ENCODE assay signal across 25 mouse cellular contexts in the genomic region with DNA sequence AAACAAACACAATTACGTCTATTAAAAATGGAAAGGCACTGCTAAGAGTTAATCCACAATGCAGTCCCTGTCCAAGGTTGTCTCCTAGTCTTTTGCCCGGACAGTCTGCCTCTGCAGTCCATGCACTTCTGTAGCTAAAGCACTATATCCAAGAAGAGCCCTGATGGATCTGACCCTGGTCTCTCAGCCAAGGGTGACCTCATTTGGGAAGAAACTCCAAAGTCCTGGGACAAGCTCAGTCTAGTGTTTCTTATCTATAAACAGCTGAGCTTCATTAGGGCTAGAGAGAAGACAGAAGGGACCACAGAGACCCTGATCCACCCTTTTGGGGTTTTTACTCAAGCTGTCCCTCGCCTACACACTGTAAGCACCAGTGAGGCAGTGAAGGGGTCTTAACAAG. TPM values are rescaled to one million over a fixed set of nuclear protein-coding genes. Genes with fewer than 3 reads are reported as not detected.
DNase-seq lines count a peak whose midpoint lies in the region; ATAC-seq and TF ChIP-seq lines count a peak whose summit lies in the region.
"Had no signal": no experiment of that assay in that cellular context is flagged by ENCODE, and none has a peak within 500 bp of the region (broad histone marks: within the 10 kb centered on the region; RNA-seq: fewer than 3 reads in every experiment).

No protein-coding gene starts in this region.

- H3K27ac ChIP-seq in heart, embryonic 10.5 days = no peak overlapping the region
- H3K27ac ChIP-seq in bone marrow macrophage, adult 2 months (ENCODE audit: insufficient read depth, low read depth, low read length) = peak overlapping the region; percentile 94
- no peak overlapping the region for H3K27ac ChIP-seq in forebrain, embryonic 15.5 days (replicated peaks)
- H3K27ac ChIP-seq: forebrain, embryonic 10.5 days; hindbrain, embryonic 12.5 days; left cerebral cortex, adult 2 months; limb, embryonic 10.5 days; midbrain, embryonic 13.5 days had no signal

- intact Hi-C loops in heart, postnatal 14 days (cut with DNase I) = no loop called here

- no peak overlapping the region for H3K9ac ChIP-seq in forebrain, embryonic 15.5 days (replicated peaks)
- H3K9ac ChIP-seq: hindbrain, embryonic 12.5 days; midbrain, embryonic 13.5 days had no signal

- peak; percentile 77 to 82 for DNase-seq in heart, adult 18-20 months
- no peak for DNase-seq in heart, embryonic 10.5 days (ENCODE audit: low spot score)
- DNase-seq in gastrocnemius, postnatal 10 days = peak; percentile 9
- peak; percentile 55 to 73 for DNase-seq in heart, postnatal 14 days
- DNase-seq in left cerebral cortex, adult 11 months (ENCODE audit: low spot score) = no peak
- DNase-seq in frontal cortex, postnatal 14 days (ENCODE audit: low spot score in 2 of 2) = no peak
- DNase-seq: adrenal gland, adult 8-10 months; B cell, adult 2 months; cerebellum, adult 18-20 months; cerebellum, postnatal 36 days; kidney, adult 18-20 months; kidney, postnatal 25 days; lung, adult 2 months; thymus, postnatal 4 days had no signal

- ATAC-seq in forebrain, embryonic 15.5 days (replicated peaks) = no peak
- ATAC-seq: midbrain, embryonic 13.5 days had no signal

- no peak for TF ChIP-seq CTCF in bone marrow macrophage, adult 2 months (IDR thresholded peaks at IDR 0.05; ENCODE audit: low read depth, low read length)

- H3K27me3 ChIP-seq in heart, embryonic 10.5 days (ENCODE audit: insufficient read depth, poor library complexity, severe bottlenecking) = no peaks in the 10 kb centered on the region
- no peaks in the 10 kb centered on the region for H3K27me3 ChIP-seq in forebrain, embryonic 15.5 days
- H3K27me3 ChIP-seq: hindbrain, embryonic 12.5 days; midbrain, embryonic 13.5 days had no signal

- no peaks in the 10 kb centered on the region; the same call in 1 of the 2 replicates for H3K36me3 ChIP-seq in heart, embryonic 10.5 days
- no peaks in the 10 kb centered on the region for H3K36me3 ChIP-seq in forebrain, embryonic 15.5 days
- H3K36me3 ChIP-seq: forebrain, embryonic 10.5 days; hindbrain, embryonic 12.5 days; limb, embryonic 10.5 days had no signal

- 0 out of 2 replicates have a peak, but pooled peaks cover 3% of the 10 kb centered on the region for H3K4me1 ChIP-seq in heart, embryonic 10.5 days
- peaks cover 38% of the 10 kb centered on the region for H3K4me1 ChIP-seq in bone marrow macrophage, adult 2 months (ENCODE audit: control insufficient read depth, insufficient read depth, low read length)
- H3K4me1 ChIP-seq in forebrain, embryonic 15.5 days = peaks cover 6% of the 10 kb centered on the region

- H3K4me2 ChIP-seq in forebrain, embryonic 15.5 days (replicated peaks) = no peak overlapping the region
- H3K4me2 ChIP-seq: hindbrain, embryonic 12.5 days; liver, embryonic 11.5 days; midbrain, embryonic 13.5 days had no signal

- no peaks in the 10 kb centered on the region for H3K9me3 ChIP-seq in heart, embryonic 10.5 days
- no peaks in the 10 kb centered on the region for H3K9me3 ChIP-seq in forebrain, embryonic 15.5 days
- H3K9me3 ChIP-seq: forebrain, embryonic 10.5 days; hindbrain, embryonic 12.5 days; limb, embryonic 10.5 days; midbrain, embryonic 13.5 days had no signal

- WGBS in heart, embryonic 10.5 days = 82% methylated on average over 3 of the region's 3 CpGs
- WGBS in forebrain, embryonic 15.5 days = 80% methylated on average over 3 of the region's 3 CpGs

- H3K4me3 ChIP-seq in heart, embryonic 10.5 days = no peak overlapping the region
- H3K4me3 ChIP-seq in bone marrow macrophage, adult 2 months (ENCODE audit: insufficient read depth, low read length) = no peak overlapping the region
- H3K4me3 ChIP-seq in forebrain, embryonic 15.5 days = no peak overlapping the region
- H3K4me3 ChIP-seq: forebrain, embryonic 10.5 days; hindbrain, embryonic 12.5 days; left cerebral cortex, adult 2 months; limb, embryonic 10.5 days; midbrain, embryonic 13.5 days; myocyte had no signal

- no peak for TF ChIP-seq POLR2A in bone marrow macrophage, adult 2 months (IDR thresholded peaks at IDR 0.05; ENCODE audit: borderline replicate concordance, low read depth, low read length)

RNA-seq across cellular contexts. Expression of gene Serpinb6c, which starts 25.4 kb away (rescaled TPM):
- not detected for total RNA-seq in heart, adult 18-20 months (2021)
- not detected in 2 replicates for polyA plus RNA-seq in heart, embryonic 10.5 days (2016; fragmentation: Nextera tagmentation; extraction: Ambion mirVana)
- polyA plus RNA-seq in bone marrow macrophage, adult 2 months (2012; ENCODE audit: insufficient read depth, insufficient read length, missing spikeins) = not detected in 2 replicates
- total RNA-seq in gastrocnemius, postnatal 10 days (2021) = under 1 TPM; 0.31 to 0.45 TPM
- total RNA-seq in heart, postnatal 14 days (2021) = under 1 TPM in 1 of 2 experiments, not detected in 1; 0.22 TPM
- 0.17 and 0.37 TPM in 2 replicates for polyA plus RNA-seq in forebrain, embryonic 15.5 days (2015; fragmentation: Nextera tagmentation; extraction: Ambion mirVana)
- total RNA-seq: megakaryocyte, adult 5-6 weeks had no signal
- polyA plus RNA-seq: forebrain, embryonic 10.5 days; heart, embryonic 14.5 days; liver, embryonic 11.5 days; lung, adult 2 months; midbrain, embryonic 13.5 days had no signal

RNA-seq across cellular contexts. Expression of gene Nqo2, which starts 33.6 kb away (rescaled TPM):
- 10 to 100 TPM; 38.3 to 41.5 TPM for total RNA-seq in heart, adult 18-20 months (2021)
- polyA plus RNA-seq in heart, embryonic 10.5 days (2016; fragmentation: Nextera tagmentation; extraction: Ambion mirVana) = 30.3 and 31.4 TPM in 2 replicates
- polyA plus RNA-seq in bone marrow macrophage, adult 2 months (2012; ENCODE audit: insufficient read depth, insufficient read length, missing spikeins) = 39.9 and 41.2 TPM in 2 replicates
- 10 to 100 TPM; 13.6 to 16.8 TPM for total RNA-seq in gastrocnemius, postnatal 10 days (2021)
- total RNA-seq in heart, postnatal 14 days (2021) = 10 to 100 TPM; 27.4 to 27.7 TPM
- 5.0 and 6.7 TPM in 2 replicates for polyA plus RNA-seq in forebrain, embryonic 15.5 days (2015; fragmentation: Nextera tagmentation; extraction: Ambion mirVana)

Comparison
In these comparisons a context has a peak if more than half of its experiments do, and no peak if none do; other contexts are left out.
1. DNase-seq: peak in heart, adult 18-20 months (2 of 2), gastrocnemius, postnatal 10 days (single experiment) and heart, postnatal 14 days (2 of 2); none in heart, embryonic 10.5 days (single experiment), left cerebral cortex, adult 11 months (single experiment) and frontal cortex, postnatal 14 days (0 of 2).